Mouse (Mus musculus) megakaryocyte, adult 5-6 weeks (primary cell): ENCODE measurements around the gene Wwp2. TPM values are rescaled to one million over a fixed set of nuclear protein-coding genes. Genes with fewer than 3 reads are reported as not detected.

Experiments used
- ATAC-seq: 2 replicates; pipeline ENCODE4 v1.8.0; 2016; ENCODE audit warnings: mild to moderate bottlenecking, inconsistent platforms; ENCODE audit not compliant: poor library complexity, severe bottlenecking
- total RNA-seq, 2 experiments: library from RNA; stranded (forward) in 1 of 2; stranded (reverse) in 1 of 2; fragments of 153-499, 151-499 nt in 1 of 2; fragments of 221-1000, 200-1000 nt in 1 of 2; gene quantifications; 2 replicates each; pipeline versions ENCODE4 v1.2.3 to v1.2.4; 2015 to 2017

Gene Wwp2
- total RNA-seq, 2 experiments from 2014 or later: 37.4 to 74.5 TPM

DNA sequence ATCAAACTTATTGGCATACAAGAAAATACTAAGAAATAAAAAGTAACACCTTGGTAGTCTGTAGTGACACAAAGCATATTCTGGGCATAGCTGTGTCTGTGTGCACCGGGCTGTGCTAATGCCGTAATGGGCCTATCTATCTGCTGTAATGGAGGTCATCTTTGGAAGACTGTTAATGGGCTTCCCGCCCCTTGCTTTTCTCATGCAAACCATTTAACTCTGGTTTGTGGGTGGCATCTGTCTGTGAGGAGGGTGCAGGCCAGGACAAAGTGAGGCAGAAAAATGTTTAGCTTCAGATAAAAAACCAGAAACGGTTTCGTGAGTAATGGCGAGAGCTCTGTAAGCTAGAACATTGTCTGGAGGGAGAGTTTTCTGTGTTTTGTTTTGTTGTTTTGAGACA lies 158.7 kb downstream of the Wwp2 start:
- no peak for ATAC-seq

DNA sequence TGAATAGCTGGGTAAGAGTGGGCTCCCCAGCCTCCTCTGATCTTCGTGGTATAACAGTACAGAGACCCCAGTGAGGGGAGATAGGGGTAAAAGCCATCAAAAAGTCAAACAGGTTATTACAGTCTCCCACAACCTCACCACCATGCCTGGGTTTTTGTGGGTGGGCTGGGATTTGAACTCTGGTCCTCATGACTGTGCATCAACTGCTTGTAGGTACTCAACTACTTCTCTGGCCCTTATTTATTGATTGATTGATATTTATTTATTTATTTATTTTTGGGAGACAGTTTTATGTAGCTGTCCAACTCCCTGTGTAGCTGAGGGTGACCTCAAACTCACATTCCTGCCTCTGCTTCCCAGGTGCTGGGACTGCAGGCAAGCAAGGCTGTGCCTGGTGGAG lies 161.6 kb downstream of the Wwp2 start:
- ATAC-seq: no peak

- ATAC-seq: no peak
Observed at GRCm38 (mm10) chr8:107599691-107600090, 163.5 kb downstream of the Wwp2 start.

GRCm38 (mm10) chr8:107603026-107603425 lies 166.9 kb downstream of the Wwp2 start:
- ATAC-seq: 0 out of 2 replicates have a peak, but pooled peaks have one; percentile 33

Other genes with a start within 250 kb of the Wwp2 start
- 32.2 and 33.1 TPM in 2 replicates for gene Nfat5, start 142.9 kb upstream of the Wwp2 start, total RNA-seq (2015)
- 17.6 and 19.4 TPM in 2 replicates for gene Nfat5, start 142.9 kb upstream of the Wwp2 start, total RNA-seq (2017)
- 1.6 and 2.0 TPM in 2 replicates for gene Nqo1, start 33.2 kb upstream of the Wwp2 start, total RNA-seq (2015)
- gene Nqo1, start 33.2 kb upstream of the Wwp2 start, total RNA-seq (2017): 1.7 and 2.4 TPM in 2 replicates
- gene Nob1, start 11.3 kb upstream of the Wwp2 start, total RNA-seq (2015): 16.1 and 16.2 TPM in 2 replicates
- gene Nob1, start 11.3 kb upstream of the Wwp2 start, total RNA-seq (2017): 8.7 and 12.6 TPM in 2 replicates
- 76.0 and 79.3 TPM in 2 replicates for gene Psmd7, start 152.1 kb downstream of the Wwp2 start, total RNA-seq (2015)
- 33.6 and 47.5 TPM in 2 replicates for gene Psmd7, start 152.1 kb downstream of the Wwp2 start, total RNA-seq (2017)